Mouse (Mus musculus): ENCODE measurements at regions not wholly inside any gene's neighbourhood (a gene's known extent, or its start where the extent isn't known, plus 50 kb on each side); places are given as distances from the start of the nearest gene placed in this dataset.

- H3K27ac ChIP-seq (ENCODE audit: low read depth), result no peak overlapping the region
- no peaks in the 10 kb centered on the region for H3K9me3 ChIP-seq (ENCODE audit: low read depth, low read length)
- H3K36me3 ChIP-seq (ENCODE audit: insufficient read depth), result no peaks in the 10 kb centered on the region
- no peak overlapping the region for H3K4me2 ChIP-seq
- ATAC-seq (ENCODE audit: insufficient read depth), result no peak
- no peak for DNase-seq
- no peak for TF ChIP-seq CTCF (IDR thresholded peaks at IDR 0.05; ENCODE audit: low read depth)
- no peak overlapping the region for H3K9ac ChIP-seq
- no peaks in the 10 kb centered on the region for H3K4me1 ChIP-seq (ENCODE audit: insufficient read depth)
- 37% methylated on average over 9 of the region's 9 CpGs for WGBS
- no peaks in the 10 kb centered on the region for H3K27me3 ChIP-seq (ENCODE audit: insufficient read depth, low read length)
- H3K4me3 ChIP-seq (ENCODE audit: low read depth, low read length), result no peak overlapping the region
Observed at GRCm38 (mm10) chr19:42673133-42673532, 60.5 kb upstream of the Loxl4 start.

DNA sequence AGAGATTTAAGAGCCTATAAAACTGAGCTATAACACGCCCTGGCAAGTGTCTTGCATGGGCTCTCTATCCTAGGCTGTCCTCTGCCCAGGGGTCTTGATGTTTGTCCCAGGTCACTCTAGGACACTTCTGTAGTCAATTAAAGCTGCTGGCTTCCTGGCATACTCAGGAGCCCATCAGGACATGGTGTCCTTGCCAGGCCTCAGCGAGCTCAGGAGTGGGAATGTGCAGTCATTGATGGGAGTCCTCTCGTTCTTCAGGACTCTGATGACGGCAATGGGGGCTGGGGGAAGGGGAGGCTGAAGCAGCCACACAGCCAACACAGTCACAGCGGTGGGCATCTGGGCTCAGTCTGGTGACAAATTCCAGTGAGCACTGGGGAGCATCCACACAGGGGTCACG lies 57.3 kb upstream of the Loxl4 start:
- WGBS, result 75% methylated on average over 6 of the region's 6 CpGs
- no peak for TF ChIP-seq CTCF (IDR thresholded peaks at IDR 0.05; ENCODE audit: low read depth)
- ATAC-seq (ENCODE audit: insufficient read depth), result no peak
- H3K9me3 ChIP-seq (ENCODE audit: low read depth, low read length), result no peaks in the 10 kb centered on the region
- no peak for DNase-seq
- H3K4me3 ChIP-seq (ENCODE audit: low read depth, low read length), result no peak overlapping the region
- H3K4me1 ChIP-seq (ENCODE audit: insufficient read depth), result no peaks in the 10 kb centered on the region
- no peak overlapping the region for H3K27ac ChIP-seq (ENCODE audit: low read depth)
- no peak overlapping the region for H3K9ac ChIP-seq
- no peaks in the 10 kb centered on the region for H3K27me3 ChIP-seq (ENCODE audit: insufficient read depth, low read length)
- H3K4me2 ChIP-seq, result no peak overlapping the region
- H3K36me3 ChIP-seq (ENCODE audit: insufficient read depth), result no peaks in the 10 kb centered on the region

DNA sequence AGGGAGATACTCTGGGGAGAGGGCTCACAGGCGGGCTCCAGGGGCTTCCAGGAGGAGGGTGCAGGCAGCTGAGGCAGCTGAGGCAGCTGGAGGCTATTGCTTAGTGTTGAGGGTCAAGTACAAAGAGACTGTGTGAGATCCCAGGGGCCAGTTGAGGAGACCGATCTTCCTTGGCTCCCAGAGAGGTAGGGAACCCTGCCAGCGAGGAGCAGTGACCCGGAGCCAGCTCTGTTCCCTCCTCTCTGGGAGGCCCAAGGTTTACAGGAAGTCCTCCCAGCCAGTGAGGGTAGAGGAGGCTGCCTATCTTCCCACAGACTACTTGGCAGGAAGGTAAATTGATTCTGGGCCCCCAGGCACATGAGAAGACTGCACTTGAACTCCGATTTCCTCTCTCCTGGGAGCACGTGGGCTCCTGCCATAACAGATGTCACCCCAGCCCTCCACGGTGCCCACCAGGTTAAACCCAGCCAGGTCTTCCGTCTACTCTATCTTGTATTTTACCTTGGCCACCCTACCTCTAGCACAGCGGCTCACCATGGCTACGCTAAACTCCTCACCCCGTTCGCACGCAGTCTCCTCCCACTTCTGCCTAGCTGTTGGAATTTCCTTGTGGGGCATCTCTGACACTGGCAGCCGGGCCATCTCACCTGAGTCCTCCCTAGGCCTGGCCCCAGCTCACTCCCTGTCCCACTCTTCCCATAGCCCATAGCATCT lies 55.9 kb upstream of the Loxl4 start:
- Histone ChIP-seq H3K27ac (ENCODE audit: low read depth) (no peak overlapping the region), H3K4me3 (ENCODE audit: low read depth, low read length) (no peak overlapping the region), H3K4me2 (no peak overlapping the region), H3K36me3 (ENCODE audit: insufficient read depth) (no peaks in the 10 kb centered on the region), H3K4me1 (ENCODE audit: insufficient read depth) (no peaks in the 10 kb centered on the region), H3K27me3 (ENCODE audit: insufficient read depth, low read length) (no peaks in the 10 kb centered on the region), H3K9me3 (ENCODE audit: low read depth, low read length) (no peaks in the 10 kb centered on the region), H3K9ac (no peak overlapping the region)
- TF ChIP-seq CTCF (IDR thresholded peaks at IDR 0.05; ENCODE audit: low read depth), result no peak
- DNase-seq (peak; percentile 39), ATAC-seq (ENCODE audit: insufficient read depth) (no peak)
- WGBS, result 40% methylated on average over 14 of the region's 14 CpGs

DNA sequence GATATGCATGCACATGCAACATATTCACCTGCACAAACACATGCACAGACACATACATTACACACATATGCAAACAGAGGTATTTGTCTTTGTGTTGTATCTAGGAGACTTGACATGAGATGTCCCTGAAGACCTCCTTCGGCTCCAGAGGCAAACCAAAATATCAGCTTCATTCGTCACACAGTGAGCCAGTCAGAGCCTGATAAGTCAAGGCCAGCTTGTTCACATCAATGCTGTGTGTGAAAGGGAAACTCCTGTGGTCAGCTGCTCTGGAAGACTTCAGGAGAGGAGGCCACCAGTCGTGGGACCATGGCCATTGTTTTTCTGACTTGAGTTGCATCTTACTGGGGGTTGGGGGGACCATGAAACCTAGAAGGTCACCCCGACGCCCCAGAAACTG lies 54.3 kb upstream of the Loxl4 start:
- 58% methylated on average over 5 of the region's 5 CpGs for WGBS
- no peak overlapping the region for H3K27ac ChIP-seq (ENCODE audit: low read depth)
- no peaks in the 10 kb centered on the region for H3K36me3 ChIP-seq (ENCODE audit: insufficient read depth)
- no peak for ATAC-seq (ENCODE audit: insufficient read depth)
- no peak overlapping the region for H3K9ac ChIP-seq
- H3K9me3 ChIP-seq (ENCODE audit: low read depth, low read length), result no peaks in the 10 kb centered on the region
- H3K4me2 ChIP-seq, result no peak overlapping the region
- TF ChIP-seq CTCF (IDR thresholded peaks at IDR 0.05; ENCODE audit: low read depth), result no peak
- no peaks in the 10 kb centered on the region for H3K27me3 ChIP-seq (ENCODE audit: insufficient read depth, low read length)
- no peak overlapping the region for H3K4me3 ChIP-seq (ENCODE audit: low read depth, low read length)
- DNase-seq, result no peak
- no peaks in the 10 kb centered on the region for H3K4me1 ChIP-seq (ENCODE audit: insufficient read depth)

Data from lung, embryonic 14.5 days (tissue).